Mouse (Mus musculus): ENCODE measurements around the gene Lancl3.
A peak's percentile ranks its signal among the peaks of the same experiment; 100 is the strongest.

Lancl3 gene

GRCm38 (mm10) chrX:9199761-9200371 lies at the start of gene Lancl3:
Gene Lancl3, plus strand, starts transcription at chrX:9199902.
- DNase-seq (ENCODE audit: low spot score): peak; percentile 5

- DNase-seq (ENCODE audit: low spot score): no peak
Measured at GRCm38 (mm10) chrX:9179011-9179410, 20.7 kb upstream of the Lancl3 start.

GRCm38 (mm10) chrX:9181570-9181969 lies 18.1 kb upstream of the Lancl3 start:
- DNase-seq (ENCODE audit: low spot score): no peak

GRCm38 (mm10) chrX:9200380-9200917 lies 747 bp downstream of the Lancl3 start:
- DNase-seq (ENCODE audit: low spot score): peak; percentile 2

GRCm38 (mm10) chrX:9201954-9202353 lies 2.3 kb downstream of the Lancl3 start:
- DNase-seq (ENCODE audit: low spot score): no peak

GRCm38 (mm10) chrX:9202781-9203405 lies 3.2 kb downstream of the Lancl3 start:
- no peak for DNase-seq (ENCODE audit: low spot score)

- DNase-seq (ENCODE audit: low spot score): no peak
Measured at GRCm38 (mm10) chrX:9205121-9205520, 5.4 kb downstream of the Lancl3 start.

GRCm38 (mm10) chrX:9216244-9216643 lies 16.5 kb downstream of the Lancl3 start:
- DNase-seq (ENCODE audit: low spot score): no peak

- no peak for DNase-seq (ENCODE audit: low spot score)
Measured at GRCm38 (mm10) chrX:9219570-9219969, 19.9 kb downstream of the Lancl3 start.

GRCm38 (mm10) chrX:9221206-9221605 lies 21.5 kb downstream of the Lancl3 start:
- no peak for DNase-seq (ENCODE audit: low spot score)

- DNase-seq (ENCODE audit: low spot score): no peak
Measured at GRCm38 (mm10) chrX:9221736-9222135, 22.0 kb downstream of the Lancl3 start.

GRCm38 (mm10) chrX:9222412-9223221 lies 22.9 kb downstream of the Lancl3 start:
- no peak for DNase-seq (ENCODE audit: low spot score)

- DNase-seq (ENCODE audit: low spot score): no peak
Measured at GRCm38 (mm10) chrX:9227105-9227504, 27.4 kb downstream of the Lancl3 start.

GRCm38 (mm10) chrX:9240737-9241591 lies 41.3 kb downstream of the Lancl3 start:
- no peak for DNase-seq (ENCODE audit: low spot score)

GRCm38 (mm10) chrX:9243381-9243864 lies 43.7 kb downstream of the Lancl3 start:
- DNase-seq (ENCODE audit: low spot score): no peak

GRCm38 (mm10) chrX:9244603-9245336 lies 45.1 kb downstream of the Lancl3 start:
- DNase-seq (ENCODE audit: low spot score): no peak

GRCm38 (mm10) chrX:9248911-9249310 lies 49.2 kb downstream of the Lancl3 start:
- no peak for DNase-seq (ENCODE audit: low spot score)

- DNase-seq (ENCODE audit: low spot score): no peak
Measured at GRCm38 (mm10) chrX:9253990-9254389, 54.3 kb downstream of the Lancl3 start.

- no peak for DNase-seq (ENCODE audit: low spot score)
Measured at GRCm38 (mm10) chrX:9254901-9255300, 55.2 kb downstream of the Lancl3 start.

- no peak for DNase-seq (ENCODE audit: low spot score)
Measured at GRCm38 (mm10) chrX:9256766-9257165, 57.1 kb downstream of the Lancl3 start, which contains the start of gene Gm14862. Gene Gm14862, minus strand, starts transcription at chrX:9256899.

GRCm38 (mm10) chrX:9257831-9258230 lies 58.1 kb downstream of the Lancl3 start:
- no peak for DNase-seq (ENCODE audit: low spot score)
